Mouse (Mus musculus) cerebellum, adult 11-12 months (tissue): ENCODE data around the gene Filip1l.

Experiments
- DNase-seq: peaks from one replicate; pipeline ENCODE4 v3.0.0; 2022

Filip1l gene

DNA sequence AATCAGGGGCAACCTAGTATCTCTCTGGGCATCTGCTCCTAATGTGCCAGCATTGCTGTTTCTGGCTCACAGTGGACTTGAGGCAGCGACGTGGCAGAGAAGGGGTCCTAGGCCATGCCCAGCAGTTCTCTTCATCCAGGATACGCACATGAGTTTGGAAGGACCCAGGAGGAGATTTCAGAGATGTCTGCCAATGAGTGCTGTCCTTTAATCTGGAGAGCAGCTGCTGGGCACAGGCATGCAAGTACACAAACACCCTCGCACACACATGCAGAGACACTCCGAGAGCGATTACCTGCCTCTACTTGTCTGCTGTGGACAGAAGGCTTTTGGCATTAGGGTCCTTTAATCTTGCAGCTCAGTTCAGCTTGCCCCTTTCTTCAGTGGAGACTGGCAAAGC, at the start of gene Filip1l:
TSS of gene Filip1l (plus strand) at position 343 of the 400 bp plus-strand sequence.
- DNase-seq, result no peak

DNA sequence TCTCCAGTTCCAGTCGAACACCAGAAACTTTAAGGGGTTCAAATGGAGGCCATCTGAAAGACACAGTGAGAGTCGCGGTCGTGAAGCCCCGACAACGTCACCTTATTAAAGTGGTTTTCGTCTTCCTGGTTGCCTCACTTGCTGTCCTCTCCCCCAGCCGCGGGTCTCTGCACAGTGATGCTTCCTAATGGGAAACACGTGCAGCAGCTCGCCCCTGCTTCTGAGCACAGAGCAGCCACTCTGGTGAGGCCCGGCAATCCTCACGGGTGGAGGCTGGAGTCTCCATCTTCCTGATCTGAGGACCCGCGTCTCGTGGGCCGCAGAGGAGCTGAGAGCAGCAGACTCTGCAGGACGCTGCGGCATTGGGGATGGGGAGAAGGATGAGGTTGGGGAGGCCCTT, 49.2 kb upstream of the Filip1l start:
- no peak for DNase-seq

DNA sequence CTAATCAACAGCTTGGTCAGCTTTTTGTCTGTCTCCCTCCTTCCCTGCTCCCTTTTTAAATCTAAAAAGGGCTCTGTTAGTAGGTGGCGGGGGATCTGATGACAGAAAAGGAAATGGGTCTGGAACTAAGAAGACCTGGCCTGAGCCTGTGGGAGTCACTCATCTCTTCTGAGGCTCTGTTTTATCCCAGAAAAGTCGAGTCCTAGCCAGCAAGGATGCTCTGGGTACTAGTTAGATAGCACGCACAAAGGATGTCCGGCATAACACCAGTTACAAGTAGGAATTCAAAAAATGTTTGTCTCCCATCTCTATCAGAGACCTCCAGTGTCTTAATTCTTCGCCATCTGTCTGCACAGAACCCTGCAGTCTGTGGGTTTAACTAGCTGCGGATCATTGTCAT, 47.4 kb upstream of the Filip1l start:
- no peak for DNase-seq

DNA sequence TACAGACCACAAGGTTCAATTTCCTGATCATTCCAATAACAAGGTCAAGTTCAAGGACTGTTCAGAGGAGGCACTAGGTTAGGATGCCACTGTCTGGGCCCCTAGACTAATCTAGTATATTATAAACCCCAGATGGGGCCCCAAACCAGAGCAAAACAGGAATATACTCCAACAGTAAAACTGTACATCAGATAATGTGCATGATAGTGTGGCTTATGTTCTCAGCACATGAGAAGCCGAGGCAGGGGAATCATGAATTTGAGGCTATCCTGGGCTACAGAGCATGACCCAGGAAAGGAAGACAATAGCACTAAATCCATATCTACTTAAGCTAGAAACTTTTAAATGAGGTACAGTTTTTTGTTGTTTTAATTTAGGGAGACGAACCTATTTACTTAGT, 40.8 kb upstream of the Filip1l start:
- DNase-seq, result no peak

DNA sequence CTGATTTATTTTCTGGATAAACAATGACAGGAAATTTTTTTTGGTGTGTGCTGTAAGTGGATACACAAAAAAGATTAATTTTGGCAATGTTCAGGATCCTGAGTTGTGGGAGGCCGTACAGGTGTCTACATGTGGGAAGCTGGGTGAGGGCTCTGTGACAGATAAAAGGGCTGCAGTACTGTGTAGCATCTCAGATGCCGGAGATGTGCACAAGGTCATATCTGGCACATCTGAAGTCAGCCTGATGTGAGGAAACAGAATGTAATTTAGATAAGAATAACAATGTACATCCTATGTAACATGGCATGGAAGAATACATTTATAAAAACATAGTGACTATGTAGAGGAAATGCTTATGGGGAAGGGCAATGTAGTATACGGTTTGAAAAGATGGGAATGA, 39.4 kb upstream of the Filip1l start:
- DNase-seq, result no peak

DNA sequence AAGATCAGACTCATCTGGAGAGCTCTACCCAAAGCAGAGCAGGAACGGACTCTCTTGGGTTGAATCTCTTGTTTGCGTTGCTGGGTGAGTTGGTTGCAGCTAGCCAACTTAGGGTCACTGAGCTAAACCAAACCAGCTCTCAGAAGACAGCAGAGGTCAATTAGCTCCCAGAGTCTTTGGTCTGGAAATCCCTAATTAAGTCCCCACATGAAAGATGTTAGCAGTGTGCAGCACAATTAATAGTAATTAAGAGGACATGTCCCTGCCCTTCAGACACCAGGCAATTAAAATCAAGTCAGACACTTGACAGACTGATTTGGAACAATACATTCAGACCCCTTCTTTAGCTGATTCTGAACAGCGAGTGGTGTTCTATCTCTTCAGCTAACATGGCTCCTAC, 38.7 kb upstream of the Filip1l start:
- DNase-seq, result no peak

DNA sequence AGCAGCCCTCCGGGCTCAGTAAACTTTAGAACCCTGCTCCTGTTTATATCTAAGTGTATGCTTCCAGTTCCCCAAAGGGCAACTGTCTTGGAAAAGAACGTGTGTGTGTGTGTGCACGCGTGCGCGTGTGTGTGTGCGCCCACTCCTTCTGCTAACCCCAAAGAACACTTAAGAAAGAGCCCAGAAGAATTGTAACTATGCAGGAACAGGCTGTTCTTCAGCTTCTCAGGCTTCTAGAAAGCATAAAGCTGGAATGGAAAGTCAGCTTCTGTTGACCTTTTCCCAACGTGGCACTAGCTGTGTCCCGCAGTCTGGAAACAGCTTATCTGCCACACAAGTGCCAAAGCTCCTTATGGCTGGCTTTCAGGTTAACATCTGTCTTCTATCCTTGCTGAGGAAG, 37.9 kb upstream of the Filip1l start:
- DNase-seq, result no peak

DNA sequence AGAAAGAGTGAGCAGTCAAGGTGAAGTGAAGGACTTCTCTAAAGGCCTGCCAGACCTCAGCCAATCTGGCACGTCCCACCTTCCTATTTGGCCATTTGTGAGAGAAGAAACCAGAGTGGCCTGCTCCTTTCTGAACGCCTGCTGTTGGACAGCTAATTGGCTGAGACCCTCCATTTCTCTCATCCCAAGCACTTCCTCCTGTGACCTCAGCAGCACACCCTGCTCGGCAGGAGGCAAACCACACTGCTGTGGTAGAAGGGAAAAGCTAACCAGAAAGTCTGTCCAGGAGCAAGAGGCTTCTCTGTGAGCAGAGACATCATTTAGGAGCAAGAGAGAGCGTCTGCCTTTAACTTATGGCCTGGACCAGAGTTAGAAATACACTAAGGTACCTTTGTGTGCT, 35.8 kb upstream of the Filip1l start:
- DNase-seq, result no peak

DNA sequence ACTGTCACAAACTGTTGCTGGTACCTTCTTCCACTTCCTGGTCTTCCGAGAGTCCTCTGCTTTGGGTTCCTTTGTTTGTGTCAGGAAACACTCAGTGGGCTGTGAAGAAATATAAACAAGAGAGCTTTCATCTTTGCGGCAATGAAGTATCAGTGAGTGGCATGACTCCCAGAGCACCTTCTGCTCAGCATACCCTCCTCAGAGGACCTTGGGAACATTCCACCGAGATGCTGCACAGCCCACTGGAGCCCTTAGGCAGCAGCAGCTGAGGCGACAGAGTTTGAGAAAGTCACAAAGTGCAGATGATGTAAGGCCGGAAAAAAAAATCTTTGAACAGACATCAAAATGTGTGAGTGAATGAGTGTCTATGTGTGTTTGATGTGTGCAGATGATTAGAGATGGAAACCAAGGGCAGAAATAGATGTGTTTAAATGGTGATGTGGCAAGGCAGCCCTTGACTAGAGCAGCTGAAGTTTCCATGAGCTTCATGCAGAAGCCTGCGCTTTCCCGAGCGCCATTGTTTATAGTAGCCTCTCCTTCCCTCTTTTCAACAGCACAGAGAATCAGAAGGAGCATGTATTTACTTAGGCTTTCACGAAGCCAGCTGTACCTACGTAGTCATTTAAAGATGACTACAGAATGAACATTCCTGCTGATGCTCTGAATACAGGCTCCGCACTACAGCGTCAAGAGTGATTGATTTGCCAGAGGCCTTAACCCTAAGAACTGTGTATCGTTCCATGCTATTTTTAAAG, 34.8 kb upstream of the Filip1l start:
- DNase-seq, result no peak

DNA sequence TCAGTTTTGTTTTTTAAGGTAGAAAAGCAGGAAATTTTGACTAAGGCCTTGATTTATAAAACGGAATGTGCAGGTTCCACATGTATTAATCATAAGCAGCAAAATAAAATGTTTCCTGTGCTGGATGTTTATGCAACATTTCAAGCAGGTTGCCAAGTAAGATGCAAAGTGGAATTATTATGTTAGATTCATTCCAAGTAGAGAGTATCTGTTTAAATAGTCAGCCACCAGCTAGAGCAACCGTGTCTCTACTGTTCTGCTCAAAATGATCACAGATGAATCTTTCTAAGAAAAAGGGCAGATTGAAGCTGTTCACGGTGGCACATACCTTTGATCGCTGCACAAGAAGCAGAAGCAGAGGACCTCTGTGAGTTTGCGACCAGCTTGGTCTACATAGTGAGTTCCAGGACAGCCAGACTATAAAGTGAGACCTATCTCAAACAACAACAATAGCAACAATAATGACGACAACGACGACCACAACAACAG, 34.2 kb upstream of the Filip1l start:
- DNase-seq, result no peak

DNA sequence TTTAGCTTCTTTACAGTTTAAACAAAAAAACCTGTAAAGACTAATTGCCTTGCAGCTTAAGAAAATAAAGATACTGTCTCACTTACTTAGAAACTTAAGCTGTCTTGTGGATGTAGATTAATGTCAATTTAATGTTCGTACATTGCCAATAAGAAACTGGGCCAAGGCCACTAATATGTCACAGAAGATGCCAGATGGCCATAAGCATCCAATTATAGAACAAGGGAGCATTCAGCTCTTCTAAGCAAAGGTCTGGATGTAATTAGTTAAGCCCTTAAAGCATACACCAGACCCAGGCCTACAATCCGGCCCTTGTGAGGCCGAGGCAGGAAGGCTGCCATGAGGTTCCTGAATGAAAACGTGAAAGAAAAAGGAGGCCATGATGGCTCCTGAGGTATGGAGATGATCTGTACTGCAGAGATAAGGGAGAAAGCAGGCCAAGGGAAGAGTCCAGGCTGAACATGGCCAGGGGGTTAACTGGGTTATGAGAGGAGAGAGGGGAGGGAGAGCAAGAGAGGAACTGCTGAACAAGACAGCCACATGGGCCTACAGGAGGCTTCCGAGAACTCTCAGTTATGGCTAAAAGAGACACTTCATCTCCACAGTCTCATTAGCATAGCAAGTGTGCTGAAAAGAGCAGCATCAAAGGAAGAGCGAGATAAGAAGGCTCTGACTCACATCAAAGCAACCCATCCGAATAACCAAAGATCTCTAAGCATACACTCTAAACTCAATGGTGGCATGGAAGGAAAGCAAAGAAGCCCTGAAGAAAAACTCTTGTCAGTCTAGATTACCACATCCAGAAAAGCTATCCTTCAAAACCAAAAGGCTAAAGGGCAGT, 33.4 kb upstream of the Filip1l start:
- DNase-seq, result no peak

DNA sequence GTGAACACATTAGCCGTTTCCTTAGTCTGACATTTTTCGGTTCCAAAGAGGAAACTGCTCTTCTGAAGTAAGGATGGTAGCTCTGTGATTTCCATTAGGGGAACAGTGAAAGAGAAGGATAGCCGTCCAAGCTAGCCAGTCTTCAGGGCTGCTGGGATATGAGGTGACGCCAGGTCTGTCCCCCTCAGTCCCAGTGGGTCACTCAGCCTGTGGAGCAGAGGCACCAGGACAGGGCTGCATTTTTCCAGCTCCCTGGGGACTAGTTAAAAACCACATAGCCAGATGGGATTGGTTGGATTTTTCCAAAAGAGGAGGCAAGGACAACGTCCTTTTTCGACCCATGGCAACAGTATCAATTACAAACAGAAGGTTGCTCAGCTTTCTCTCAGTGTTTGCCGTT, 25.9 kb upstream of the Filip1l start:
- no peak for DNase-seq

DNA sequence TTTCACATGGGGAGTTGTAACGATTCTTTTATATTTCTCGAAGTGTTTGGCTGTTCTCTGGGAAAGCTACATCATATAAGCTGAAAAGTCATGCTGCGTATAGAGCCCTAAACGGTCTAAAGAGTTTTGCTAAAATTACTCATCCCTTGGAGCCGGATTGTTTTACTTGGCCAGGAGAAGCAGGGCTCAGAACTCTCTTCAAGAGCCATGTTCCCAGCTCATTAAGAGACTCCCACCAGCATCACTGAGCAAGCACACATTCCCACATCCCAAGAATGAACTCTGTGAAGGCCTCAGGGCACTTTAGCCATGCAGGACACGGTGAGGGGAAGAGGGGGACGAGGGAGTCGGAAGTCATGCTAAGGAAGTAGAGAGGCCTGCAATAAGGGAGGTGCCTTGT, 23.9 kb upstream of the Filip1l start:
- DNase-seq, result no peak

DNA sequence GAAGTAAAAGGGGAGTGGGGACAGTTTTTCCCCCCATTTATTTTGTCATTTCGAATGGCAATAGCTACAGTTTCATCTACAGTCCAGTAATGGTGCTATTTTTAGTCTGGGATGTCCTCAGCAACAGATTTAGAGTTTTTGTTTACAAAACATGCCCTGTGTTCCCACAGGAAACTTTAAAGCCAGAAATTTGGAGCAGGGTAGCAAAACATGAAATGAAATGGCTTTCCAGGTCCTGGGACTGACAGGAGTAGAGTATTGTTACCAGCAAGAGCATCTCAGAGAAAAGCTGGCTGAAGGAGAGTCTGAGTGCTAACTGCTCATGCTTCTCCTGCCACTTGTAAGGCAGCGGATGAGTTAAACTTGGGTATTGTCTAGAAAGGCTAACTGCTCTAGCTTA, 22.8 kb upstream of the Filip1l start:
- DNase-seq, result no peak

DNA sequence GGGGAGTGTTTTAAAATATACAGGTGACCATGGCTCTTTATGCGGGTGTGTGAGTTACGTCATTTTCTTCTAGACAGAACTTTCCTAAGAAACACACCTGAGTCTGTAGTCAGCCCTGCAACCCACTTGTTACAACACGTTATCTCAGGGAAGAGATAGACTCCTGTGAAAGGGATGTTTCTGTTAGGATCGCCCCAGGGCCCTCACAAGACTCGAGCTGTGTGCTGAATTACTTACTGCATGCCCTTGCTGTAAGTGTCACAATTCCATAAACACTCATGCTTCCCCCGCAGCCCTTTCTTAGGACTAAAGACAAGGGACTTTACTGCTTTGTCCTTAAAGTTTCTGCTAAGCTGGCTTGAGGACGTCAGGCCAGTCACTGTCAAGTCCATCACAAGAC, 20.6 kb upstream of the Filip1l start:
- DNase-seq, result no peak

DNA sequence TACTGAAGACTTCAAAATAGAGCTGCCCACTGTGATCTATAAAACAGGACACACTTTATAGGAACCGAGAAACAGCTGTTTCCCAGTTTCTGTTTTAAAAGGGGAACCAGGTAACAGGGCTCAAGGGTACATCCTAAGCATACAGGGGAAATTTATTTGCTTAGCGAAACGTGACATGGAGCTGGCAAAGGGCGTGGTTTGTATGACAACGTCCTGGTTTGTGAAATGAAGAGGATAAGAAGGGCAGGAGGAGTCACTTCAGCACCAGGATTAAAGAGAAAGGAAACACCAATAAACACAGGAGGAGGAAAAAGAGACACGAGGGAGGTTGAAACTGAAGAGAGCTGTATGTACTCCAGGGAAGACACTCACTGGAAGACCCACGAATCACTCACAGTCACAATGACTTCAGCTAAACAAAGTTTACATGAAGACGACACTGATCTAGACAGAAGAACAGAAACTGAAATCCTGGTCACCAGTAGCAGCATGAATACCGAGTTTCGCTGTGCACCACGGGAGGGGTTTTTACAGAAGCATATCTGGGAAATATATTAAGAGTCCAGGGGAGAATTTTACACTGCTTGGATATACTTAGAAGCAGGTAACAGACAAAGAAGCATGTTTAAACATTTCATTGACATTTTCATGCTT, 16.0 kb upstream of the Filip1l start:
- DNase-seq, result no peak

DNA sequence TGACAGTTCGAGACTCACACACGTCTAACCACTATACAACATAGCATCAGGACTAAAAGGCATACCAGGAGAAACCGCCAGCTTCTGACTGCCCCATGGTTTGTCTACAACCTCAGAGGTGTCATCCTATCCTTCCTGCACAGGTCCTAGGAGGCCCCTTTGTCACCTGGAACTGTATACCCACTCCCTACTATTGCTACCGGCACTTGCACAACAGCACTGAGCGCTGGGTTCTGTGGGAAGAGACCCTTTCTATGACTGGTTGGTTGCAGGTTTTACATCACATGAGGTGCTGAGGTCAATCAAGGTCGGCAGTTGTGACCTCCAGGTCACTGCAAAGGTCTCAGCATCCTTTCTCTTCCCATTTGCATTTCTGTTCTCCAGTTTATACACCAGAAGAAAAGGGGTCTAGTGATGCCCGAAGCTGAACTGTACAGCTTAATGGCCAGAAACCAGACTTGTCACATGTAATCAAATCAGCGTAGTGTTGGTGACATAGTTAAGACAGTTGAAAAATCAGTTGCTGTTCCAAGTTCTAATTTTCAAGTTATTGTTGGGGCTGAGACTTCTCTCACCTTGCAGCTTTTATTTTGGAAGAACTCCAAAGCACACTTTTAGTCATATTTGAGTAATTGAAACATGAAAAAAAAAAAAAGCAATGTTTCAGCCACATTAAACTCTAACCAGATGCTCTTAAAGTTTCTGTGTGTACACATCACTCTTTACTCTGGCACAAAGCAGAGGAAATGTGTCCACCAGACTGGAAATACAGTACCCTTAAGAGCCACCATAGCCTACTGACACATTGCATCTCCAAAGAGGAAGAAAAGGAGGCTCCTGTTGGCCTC, 12.9 kb upstream of the Filip1l start:
- no peak for DNase-seq

DNA sequence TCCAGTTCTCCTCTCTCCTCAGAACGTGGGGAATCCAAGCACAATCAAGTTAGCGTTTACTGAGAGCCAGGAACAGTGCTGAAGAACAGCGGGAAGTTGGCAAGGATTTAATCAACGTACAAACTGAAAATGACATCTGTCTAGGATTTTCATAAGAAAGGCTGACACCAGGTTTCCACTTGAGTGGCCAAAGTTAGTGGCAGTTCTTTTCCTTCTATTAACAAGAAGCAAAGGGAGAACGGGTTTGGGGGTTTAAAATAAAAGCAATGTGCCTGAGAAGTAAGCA, 12.3 kb upstream of the Filip1l start:
- DNase-seq, result no peak

DNA sequence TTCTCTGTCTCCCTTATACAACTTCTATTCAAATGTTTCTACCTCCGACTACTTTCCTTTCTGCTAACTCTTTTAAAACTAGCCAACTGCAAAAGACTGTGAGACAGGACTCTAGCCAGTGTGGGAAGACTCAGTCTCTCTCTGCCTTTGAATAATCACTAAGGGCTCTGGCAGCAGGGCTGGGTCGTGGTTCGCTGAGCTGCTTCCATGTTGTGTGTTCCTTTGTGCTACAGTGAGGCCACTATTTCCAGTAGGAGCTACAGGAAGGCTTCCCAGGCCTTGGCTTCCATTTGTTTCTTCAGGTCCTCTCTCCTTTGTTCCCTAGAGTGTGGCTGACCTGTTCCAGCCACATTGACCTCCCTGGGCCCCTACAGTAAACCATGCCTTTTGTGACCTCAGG, 6.6 kb upstream of the Filip1l start:
- DNase-seq, result no peak

DNA sequence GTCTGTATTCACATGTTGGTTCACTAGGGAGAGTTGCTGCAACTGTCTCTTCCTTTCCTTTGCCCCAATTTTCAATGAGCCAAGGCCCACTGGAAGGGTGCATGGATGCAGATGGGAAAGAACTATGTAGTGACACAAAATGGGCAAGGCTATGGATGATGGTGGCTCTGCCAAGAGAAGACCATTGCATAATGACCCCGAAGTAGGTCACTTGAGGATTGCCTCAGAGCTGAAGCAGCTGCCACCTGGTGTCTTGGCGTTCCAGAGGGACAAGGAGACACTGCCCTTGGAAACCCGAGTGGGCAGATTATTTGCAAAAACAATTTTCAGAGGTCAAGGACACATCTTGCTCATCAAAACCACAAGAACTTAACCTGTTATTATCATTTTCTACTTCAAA, 3.9 kb upstream of the Filip1l start:
- peak; percentile 32 for DNase-seq

DNA sequence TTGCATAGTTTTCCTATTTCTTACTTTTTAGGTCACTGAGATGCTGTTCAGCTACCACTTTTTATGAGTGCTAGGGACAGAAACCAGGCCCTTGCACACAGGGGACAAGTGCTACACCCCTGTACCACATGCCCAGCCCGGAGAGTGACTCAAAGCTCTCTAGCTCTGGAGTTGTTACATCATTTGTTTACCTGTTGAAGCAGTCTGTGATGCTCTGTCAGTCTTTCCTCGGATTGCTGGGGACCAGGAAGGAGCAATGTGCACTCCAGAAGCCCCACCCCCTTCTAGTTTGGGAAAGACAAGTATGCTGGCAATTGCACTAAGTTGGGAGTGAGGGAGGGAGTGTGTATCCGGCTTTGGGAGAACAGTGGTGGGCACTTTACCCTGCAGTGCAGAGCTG, 3.2 kb upstream of the Filip1l start:
- no peak for DNase-seq

DNA sequence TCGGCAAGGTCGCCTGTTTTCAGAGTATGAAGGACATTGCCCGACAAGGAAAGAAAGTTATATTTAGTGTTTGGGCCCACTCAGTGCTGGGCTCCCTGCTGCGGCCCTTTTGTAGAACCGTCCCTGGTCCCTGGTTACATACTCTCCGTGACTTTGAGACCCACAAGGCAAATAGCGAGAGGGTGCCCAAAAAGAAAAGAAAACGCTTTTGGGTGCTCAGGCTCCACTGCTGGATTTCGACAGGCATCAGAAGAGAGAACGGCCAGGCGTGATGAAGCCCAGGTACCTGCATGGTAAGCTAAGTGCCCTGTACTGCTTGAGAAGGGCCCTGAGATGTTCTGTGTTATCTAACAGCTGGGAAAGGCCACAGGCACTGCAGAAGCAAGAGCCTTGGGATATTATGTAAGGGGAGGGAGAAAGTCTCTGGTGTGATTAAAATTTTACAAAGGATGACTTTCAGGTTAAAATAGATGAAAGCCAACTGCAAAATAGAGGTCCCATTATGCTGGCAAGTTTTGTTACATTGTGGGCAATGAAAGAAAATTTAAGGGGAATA, 351 bp downstream of the Filip1l start:
- DNase-seq, result no peak

DNA sequence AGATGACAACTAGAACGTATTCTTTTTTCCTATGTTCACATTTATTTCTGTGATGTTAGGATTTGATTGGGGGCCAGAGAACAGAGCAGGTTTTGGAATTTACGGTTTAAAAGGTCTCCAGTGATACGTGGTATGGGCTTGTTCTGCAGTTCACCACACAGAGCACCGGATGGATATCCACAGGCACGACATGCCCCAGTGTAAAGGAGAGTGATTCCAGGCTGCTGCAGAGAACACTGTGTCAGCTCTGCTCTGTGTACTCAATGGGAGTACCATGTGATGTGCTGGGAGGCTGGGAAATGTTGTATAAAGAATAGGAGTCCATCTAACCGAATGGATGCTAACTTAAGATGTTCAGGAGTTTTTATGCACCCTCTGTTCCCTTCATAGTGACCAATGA, 1.0 kb downstream of the Filip1l start:
- no peak for DNase-seq
